In the genomic region with DNA sequence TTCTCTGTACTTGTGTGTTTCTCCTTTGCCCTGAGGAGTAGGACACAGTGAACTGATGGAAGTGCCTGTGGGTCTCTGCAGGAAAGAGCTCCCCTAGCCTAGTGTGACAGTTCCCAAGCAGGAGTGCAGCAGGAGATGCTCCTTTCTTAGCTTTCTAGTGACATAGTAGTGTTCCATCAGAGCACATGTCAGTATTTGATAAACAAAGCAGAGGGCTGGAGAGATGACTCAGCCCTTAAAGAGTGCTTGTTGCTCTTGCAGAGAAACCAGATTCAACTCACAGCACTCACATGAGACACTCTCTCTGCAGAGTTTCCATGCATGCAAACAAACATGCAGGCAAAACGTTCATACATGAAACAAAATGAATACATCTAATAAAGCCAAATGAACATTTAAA, we compare ENCODE assay signal across 22 mouse cellular contexts. TPM values are rescaled to one million over a fixed set of nuclear protein-coding genes. Genes with fewer than 3 reads are reported as not detected.
DNase-seq lines count a peak whose midpoint lies in the region; ATAC-seq and TF ChIP-seq lines count a peak whose summit lies in the region.
"Had no signal": no experiment of that assay in that cellular context is flagged by ENCODE, and none has a peak within 500 bp of the region (broad histone marks: within the 10 kb centered on the region; RNA-seq: fewer than 3 reads in every experiment).

No protein-coding gene starts in this region.

- in situ Hi-C loops in CH12.LX (cut with MboI; ENCODE audit: low pct_ligation_motif_present, low pct_unique_long_range_greater_than_20kb, low sequenced_read_pairs): no loop called here

- no peak for TF ChIP-seq CTCF in CH12.LX (conservative IDR thresholded peaks at IDR 0.05 in 1 of 2, IDR thresholded peaks at IDR 0.05 in 1 of 2; ENCODE audit: low read depth in 2 of 2, low read length in 2 of 2)
- TF ChIP-seq CTCF in liver, embryonic 14.5 days (IDR thresholded peaks at IDR 0.05; ENCODE audit: low read depth): no peak

- H3K9me3 ChIP-seq in CH12.LX (replicated peaks; ENCODE audit: low read length): no peaks in the 10 kb centered on the region
- H3K9me3 ChIP-seq in erythroblast, embryonic 14.5 days (ENCODE audit: control insufficient read depth, low read length): no peaks in the 10 kb centered on the region
- no peaks in the 10 kb centered on the region for H3K9me3 ChIP-seq in liver, embryonic 14.5 days (ENCODE audit: control insufficient read depth, low read length)
- H3K9me3 ChIP-seq: forebrain, embryonic 10.5 days; hindbrain, embryonic 15.5 days; limb, embryonic 10.5 days; midbrain, embryonic 15.5 days; neural tube, embryonic 13.5 days; stomach, embryonic 15.5 days had no signal

- no peak overlapping the region for H3K9ac ChIP-seq in CH12.LX (ENCODE audit: insufficient read depth, low read depth)
- H3K9ac ChIP-seq in liver, embryonic 14.5 days (replicated peaks): peak overlapping the region; percentile 38; the same call in 1 of the 2 replicates
- H3K9ac ChIP-seq: hindbrain, embryonic 15.5 days; midbrain, embryonic 15.5 days; neural tube, embryonic 13.5 days; stomach, embryonic 15.5 days had no signal

- no peak overlapping the region for H3K4me3 ChIP-seq in CH12.LX (replicated peaks in 1 of 3; ENCODE audit: low read depth in 2 of 3, low read length in 2 of 3, poor library complexity in 1 of 3)
- H3K4me3 ChIP-seq in erythroblast, embryonic 14.5 days (replicated peaks): peak overlapping the region; percentile 85
- H3K4me3 ChIP-seq in liver, embryonic 14.5 days (ENCODE audit: insufficient read depth in 1 of 2, low read depth in 2 of 2, low read length in 2 of 2): peak overlapping the region; percentile 17 to 28; a peak in 2 of 4 replicates
- H3K4me3 ChIP-seq: forebrain, embryonic 10.5 days; hindbrain, embryonic 15.5 days; limb, embryonic 10.5 days; midbrain, embryonic 15.5 days; neural tube, embryonic 13.5 days; stomach, embryonic 15.5 days had no signal

- DNase-seq in CH12.LX (ENCODE audit: extremely low read depth) (no peak), MN1 (ENCODE audit: low spot score) (peak; percentile 16)
- peak in 2 of 3 experiments; percentile 53 to 54 for DNase-seq in liver, embryonic 14.5 days (ENCODE audit: low read depth in 3 of 3, low spot score in 3 of 3)
- DNase-seq in lung, postnatal 14 days: no peak
- no peak for DNase-seq in right cerebral cortex, adult 18-20 months
- no peak for DNase-seq in urinary bladder, postnatal 25 days (ENCODE audit: low spot score)
- DNase-seq: adrenal gland, adult 2 months; cerebellum, adult 9-10 months; gastrocnemius, postnatal 14 days; heart, adult 11 months; kidney, adult 2 months; kidney, postnatal 14 days; thymus, adult 2 months had no signal

- no peak overlapping the region; the same call in 1 of the 2 replicates for H3K27ac ChIP-seq in CH12.LX (ENCODE audit: insufficient read depth, low read depth)
- H3K27ac ChIP-seq in liver, embryonic 14.5 days: peak overlapping the region; percentile 93
- H3K27ac ChIP-seq: forebrain, embryonic 10.5 days; hindbrain, embryonic 15.5 days; limb, embryonic 10.5 days; midbrain, embryonic 15.5 days; neural tube, embryonic 13.5 days; stomach, embryonic 15.5 days had no signal

- dilution Hi-C loops in CH12.LX (cut with MboI; ENCODE audit: extremely low pct_ligation_motif_present, extremely low pct_unique_long_range_greater_than_20kb, low sequenced_read_pairs): no loop called here

- H3K4me2 ChIP-seq in CH12.LX (ENCODE audit: insufficient read depth, low read depth, poor library complexity, severe bottlenecking): no peak overlapping the region
- H3K4me2 ChIP-seq in liver, embryonic 14.5 days (ENCODE audit: low read depth): peak overlapping the region; percentile 72
- H3K4me2 ChIP-seq: hindbrain, embryonic 15.5 days; midbrain, embryonic 15.5 days; neural tube, embryonic 13.5 days; stomach, embryonic 15.5 days had no signal

- TF ChIP-seq EP300 in CH12.LX (IDR thresholded peaks at IDR 0.05; ENCODE audit: low read length): no peak
- TF ChIP-seq EP300 in liver, embryonic 14.5 days (IDR thresholded peaks at IDR 0.05; ENCODE audit: low read depth): no peak

- 51% methylated on average over 1 of the region's 1 CpGs for WGBS in liver, embryonic 14.5 days (ENCODE audit: insufficient replicate concordance)

- no peak for TF ChIP-seq POLR2A in CH12.LX (IDR thresholded peaks at IDR 0.05; ENCODE audit: low read depth, low read length)

- peaks cover 20 to 42% of the 10 kb centered on the region in 2 experiments for H3K36me3 ChIP-seq in CH12.LX (replicated peaks in 1 of 2; ENCODE audit: control insufficient read depth in 1 of 2, insufficient read depth in 1 of 2, low read length in 1 of 2)
- H3K36me3 ChIP-seq in erythroblast, embryonic 14.5 days (ENCODE audit: control insufficient read depth): peaks cover 87% of the 10 kb centered on the region
- peaks cover 52% of the 10 kb centered on the region for H3K36me3 ChIP-seq in liver, embryonic 14.5 days (replicated peaks; ENCODE audit: control insufficient read depth, insufficient read depth, low read depth)

- peaks cover 0 to 23% of the 10 kb centered on the region in 2 experiments; a peak in 2 of 4 replicates for H3K4me1 ChIP-seq in CH12.LX (ENCODE audit: control insufficient read depth in 1 of 2, insufficient read depth in 2 of 2)
- peaks cover 77% of the 10 kb centered on the region for H3K4me1 ChIP-seq in erythroblast, embryonic 14.5 days (ENCODE audit: control insufficient read depth)
- peaks cover 39 to 48% of the 10 kb centered on the region in 2 experiments for H3K4me1 ChIP-seq in liver, embryonic 14.5 days (replicated peaks; ENCODE audit: control insufficient read depth in 2 of 2, insufficient read depth in 2 of 2, low read length in 1 of 2)

- H3K79me2 ChIP-seq in CH12.LX (replicated peaks; ENCODE audit: control insufficient read depth, extremely low read depth, insufficient read depth, poor library complexity, severe bottlenecking): no peaks in the 10 kb centered on the region

- ATAC-seq in liver, embryonic 14.5 days (ENCODE audit: insufficient read depth): peak; percentile 10; the same call in 1 of the 2 replicates
- ATAC-seq: forebrain, embryonic 16.5 days; midbrain, embryonic 15.5 days; Patski had no signal

- no peaks in the 10 kb centered on the region for H3K27me3 ChIP-seq in CH12.LX (replicated peaks)
- H3K27me3 ChIP-seq in erythroblast, embryonic 14.5 days (ENCODE audit: control insufficient read depth): no peaks in the 10 kb centered on the region
- no peaks in the 10 kb centered on the region for H3K27me3 ChIP-seq in liver, embryonic 14.5 days (ENCODE audit: control insufficient read depth, insufficient read depth, low read length)
- H3K27me3 ChIP-seq: hindbrain, embryonic 15.5 days; midbrain, embryonic 15.5 days; neural tube, embryonic 13.5 days; Patski; stomach, embryonic 15.5 days had no signal

- TF ChIP-seq RAD21 in CH12.LX (IDR thresholded peaks at IDR 0.05; ENCODE audit: low read depth, low read length): no peak

TF ChIP-seq in CH12.LX, 34 proteins besides CTCF, POLR2A, EP300 and RAD21:
- TF ChIP-seq BHLHE40 (IDR thresholded peaks at IDR 0.05; ENCODE audit: low read depth, low read length) (peak; percentile 32; the same call in 1 of the 2 replicates), USF2 (conservative IDR thresholded peaks at IDR 0.05; ENCODE audit: low read depth, low read length) (no peak)

RNA-seq across cellular contexts. Expression of a gene that starts 4.9 kb away (rescaled TPM):
- total RNA-seq in CH12.LX (2012; rRNA removed) (9.5 and 10.8 TPM in 2 replicates), CH12.LX (2014; rRNA removed) (5.7 and 6.4 TPM in 2 replicates)
- polyA plus RNA-seq in CH12.LX (2012; ENCODE audit: insufficient read length, low read depth): 6.1 and 6.9 TPM in 2 replicates
- 0.63 and 3.0 TPM in 2 replicates for polyA plus RNA-seq in erythroblast, embryonic 14.5 days (2012)
- 9.4 and 10.4 TPM in 2 replicates for polyA plus RNA-seq in liver, embryonic 14.5 days (2012; rRNA removed)
- polyA plus RNA-seq in liver, embryonic 14.5 days (2014; fragmentation: Nextera tagmentation; extraction: Ambion mirVana): 12.6 and 15.8 TPM in 2 replicates

RNA-seq across cellular contexts. Expression of a gene that starts 50.8 kb away (rescaled TPM):
- total RNA-seq in CH12.LX (2012; rRNA removed) (5.0 and 5.5 TPM in 2 replicates), CH12.LX (2014; rRNA removed) (5.1 and 5.9 TPM in 2 replicates)
- polyA plus RNA-seq in CH12.LX (2012; ENCODE audit: insufficient read length, low read depth): 7.5 and 10.0 TPM in 2 replicates
- 0.40 and 0.45 TPM in 2 replicates for polyA plus RNA-seq in erythroblast, embryonic 14.5 days (2012)
- 2.4 and 4.1 TPM in 2 replicates for polyA plus RNA-seq in liver, embryonic 14.5 days (2012; rRNA removed)
- 1.3 TPM in 2 replicates for polyA plus RNA-seq in liver, embryonic 14.5 days (2014; fragmentation: Nextera tagmentation; extraction: Ambion mirVana)

Comparison
In these comparisons a context has a peak if more than half of its experiments do, and no peak if none do; other contexts are left out.
1. DNase-seq: peak in MN1 (single experiment) and liver, embryonic 14.5 days (2 of 3); none in CH12.LX (single experiment), lung, postnatal 14 days (single experiment), right cerebral cortex, adult 18-20 months (single experiment) and urinary bladder, postnatal 25 days (single experiment).
2. H3K4me3 ChIP-seq: peak in erythroblast, embryonic 14.5 days (single experiment) and liver, embryonic 14.5 days (2 of 2); none in CH12.LX (0 of 3).